Mouse (Mus musculus) CH12.LX (cell line): ENCODE results near the gene Dgkz. TPM values are rescaled to one million over a fixed set of nuclear protein-coding genes. Genes with fewer than 3 reads are reported as not detected.

ENCODE experiments used
- DNase-seq: peaks from one replicate; pipeline ENCODE4 v3.0.0-alpha.2; 2013; ENCODE audit errors: extremely low read depth
- H3K27ac ChIP-seq: 2 replicates; pipeline ENCODE4 v1.5.1; 2012; ENCODE audit warnings: low read depth, mild to moderate bottlenecking, control low read depth, moderate library complexity; ENCODE audit not compliant: insufficient read depth
- H3K27me3 ChIP-seq: replicated peaks from 2 replicates; pipeline ENCODE3; 2012; ENCODE audit warnings: inconsistent platforms
- H3K36me3 ChIP-seq, 2 experiments: replicated peaks in 1 of 2; 2 replicates each; pipeline versions ENCODE3 to v1.6.1; 2012; ENCODE audit warnings: inconsistent platforms in 1 of 2, low read length in 1 of 2, mild to moderate bottlenecking in 1 of 2, mixed read lengths in 1 of 2, moderate library complexity in 1 of 2; ENCODE audit not compliant: control insufficient read depth in 1 of 2, insufficient read depth in 1 of 2
- H3K4me1 ChIP-seq, 2 experiments: 2 replicates each; pipeline ENCODE4 v1.6.1; 2012; ENCODE audit warnings: inconsistent platforms in 1 of 2, moderate library complexity in 1 of 2; ENCODE audit not compliant: insufficient read depth in 2 of 2, control insufficient read depth in 1 of 2
- H3K4me2 ChIP-seq: 2 replicates; pipeline ENCODE4 v1.6.1; 2012; ENCODE audit warnings: low read depth, mild to moderate bottlenecking, control low read depth; ENCODE audit not compliant: poor library complexity, insufficient read depth, severe bottlenecking
- H3K4me3 ChIP-seq, 3 experiments: fragments of 150-350 bp in 1 of 3; sonication (generic) in 1 of 3; replicated peaks in 1 of 3; 2 replicates each; pipeline versions ENCODE3 to v1.5.1; 2011 to 2012; ENCODE audit warnings: low read depth in 2 of 3, low read length in 2 of 3, mild to moderate bottlenecking in 2 of 3, moderate library complexity in 2 of 3, control low read depth in 1 of 3, improper control_type of control experiment in 1 of 3, inconsistent platforms in 1 of 3, mixed read lengths in 1 of 3; ENCODE audit not compliant: poor library complexity in 1 of 3
- H3K79me2 ChIP-seq: replicated peaks from 2 replicates; pipeline ENCODE4 v1.6.1; 2012; ENCODE audit warnings: mild to moderate bottlenecking, moderate library complexity; ENCODE audit not compliant: control insufficient read depth, poor library complexity, insufficient read depth, severe bottlenecking; ENCODE audit errors: extremely low read depth
- H3K9ac ChIP-seq: 2 replicates; pipeline ENCODE4 v1.6.1; 2012; ENCODE audit warnings: low read depth, mild to moderate bottlenecking, control low read depth, moderate library complexity; ENCODE audit not compliant: insufficient read depth
- H3K9me3 ChIP-seq: replicated peaks from 2 replicates; pipeline ENCODE3; 2012; ENCODE audit warnings: low read length, inconsistent platforms, mixed read lengths
- BHLHE40 ChIP-seq: IDR thresholded peaks from 2 replicates; pipeline ENCODE4 v1.6.1; 2011; ENCODE audit warnings: mild to moderate bottlenecking, low read depth, low read length, improper control_type of control experiment
- CHD1 ChIP-seq: IDR thresholded peaks from 2 replicates; pipeline ENCODE4 v1.6.1; 2012; ENCODE audit warnings: low read depth, low read length, improper control_type of control experiment, inconsistent platforms
- CTCF ChIP-seq, 2 experiments: IDR thresholded peaks in 1 of 2; conservative IDR thresholded peaks in 1 of 2; 2 replicates each; pipeline ENCODE4 v1.5.1; 2011 to 2012; ENCODE audit warnings: low read depth in 2 of 2, low read length in 2 of 2, improper control_type of control experiment in 1 of 2, inconsistent platforms in 1 of 2, mild to moderate bottlenecking in 1 of 2, moderate library complexity in 1 of 2
- E2F4 ChIP-seq: IDR thresholded peaks from 2 replicates; pipeline ENCODE4 v1.6.1; 2011; ENCODE audit warnings: low read depth, low read length, improper control_type of control experiment; ENCODE audit not compliant: insufficient replicate concordance
- EP300 ChIP-seq: IDR thresholded peaks from 2 replicates; pipeline ENCODE4 v1.6.1; 2011; ENCODE audit warnings: low read length, improper control_type of control experiment
- ETS1 ChIP-seq: conservative IDR thresholded peaks from 2 replicates; pipeline ENCODE4 v1.6.1; 2012; ENCODE audit warnings: low read depth, mild to moderate bottlenecking, inconsistent platforms, low read length, improper control_type of control experiment, moderate library complexity
- HCFC1 ChIP-seq: IDR thresholded peaks from 2 replicates; pipeline ENCODE4 v1.6.1; 2012; ENCODE audit warnings: low read depth, mild to moderate bottlenecking, inconsistent platforms, low read length, improper control_type of control experiment
- JUND ChIP-seq: conservative IDR thresholded peaks from 2 replicates; pipeline ENCODE4 v1.6.1; 2011; ENCODE audit warnings: low read depth, low read length, improper control_type of control experiment
- MAZ ChIP-seq: IDR thresholded peaks from 2 replicates; pipeline ENCODE4 v1.6.1; 2012; ENCODE audit warnings: low read depth, mild to moderate bottlenecking, inconsistent platforms, low read length, improper control_type of control experiment, moderate library complexity
- MXI1 ChIP-seq: IDR thresholded peaks from 2 replicates; pipeline ENCODE4 v1.6.1; 2011; ENCODE audit warnings: mild to moderate bottlenecking, low read depth, low read length, improper control_type of control experiment
- MYC ChIP-seq: IDR thresholded peaks from 2 replicates; pipeline ENCODE4 v1.6.1; 2011; ENCODE audit warnings: low read depth, mild to moderate bottlenecking, improper control_type of control experiment, low read length
- PAX5 ChIP-seq: IDR thresholded peaks from 2 replicates; pipeline ENCODE4 v1.6.1; 2012; ENCODE audit warnings: low read length, inconsistent platforms, mixed read lengths
- POLR2A ChIP-seq: IDR thresholded peaks from 2 replicates; pipeline ENCODE4 v1.6.1; 2011; ENCODE audit warnings: low read depth, mild to moderate bottlenecking, improper control_type of control experiment, low read length
- POLR2AphosphoS2 ChIP-seq: IDR thresholded peaks from 2 replicates; pipeline ENCODE4 v1.6.1; 2011; ENCODE audit warnings: low read depth, low read length, improper control_type of control experiment
- RAD21 ChIP-seq: IDR thresholded peaks from 2 replicates; pipeline ENCODE4 v1.6.1; 2011; ENCODE audit warnings: low read depth, mild to moderate bottlenecking, low read length, improper control_type of control experiment, moderate library complexity
- RCOR1 ChIP-seq: conservative IDR thresholded peaks from 2 replicates; pipeline ENCODE4 v1.6.1; 2012; ENCODE audit warnings: low read depth, mild to moderate bottlenecking, inconsistent platforms, low read length, improper control_type of control experiment
- TBP ChIP-seq: conservative IDR thresholded peaks from 2 replicates; pipeline ENCODE4 v1.6.1; 2011; ENCODE audit warnings: low read depth, low read length, improper control_type of control experiment
- TCF12 ChIP-seq: IDR thresholded peaks from 2 replicates; pipeline ENCODE4 v1.6.1; 2014; ENCODE audit warnings: low read depth, mild to moderate bottlenecking, inconsistent platforms, low read length, improper control_type of control experiment
- UBTF ChIP-seq: IDR thresholded peaks from 2 replicates; pipeline ENCODE4 v1.6.1; 2012; ENCODE audit warnings: low read depth, mild to moderate bottlenecking, inconsistent platforms, low read length, improper control_type of control experiment, moderate library complexity
- USF1 ChIP-seq: IDR thresholded peaks from 2 replicates; pipeline ENCODE4 v1.6.1; 2014; ENCODE audit warnings: low read depth, mild to moderate bottlenecking, inconsistent platforms, low read length, improper control_type of control experiment
- ZC3H11A ChIP-seq: IDR thresholded peaks from 2 replicates; pipeline ENCODE4 v1.6.1; 2012; ENCODE audit warnings: low read depth, mild to moderate bottlenecking, inconsistent platforms, low read length, improper control_type of control experiment
- ZKSCAN1 ChIP-seq: IDR thresholded peaks from 2 replicates; pipeline ENCODE4 v1.6.1; 2012; ENCODE audit warnings: low read depth, inconsistent platforms, low read length, improper control_type of control experiment, borderline replicate concordance
- ZMIZ1 ChIP-seq: IDR thresholded peaks from 2 replicates; pipeline ENCODE4 v1.6.1; 2012; ENCODE audit warnings: low read depth, mild to moderate bottlenecking, inconsistent platforms, low read length, improper control_type of control experiment
- ZNF384 ChIP-seq: IDR thresholded peaks from 2 replicates; pipeline ENCODE4 v1.6.1; 2012; ENCODE audit warnings: low read depth, low read length, improper control_type of control experiment, inconsistent platforms
- dilution Hi-C: fragments of 300-500 bp; cut with MboI; formaldehyde crosslinking; loops from 2 replicates; pipeline ENCODE4 v1.14.3; 2020; ENCODE audit warnings: low sequenced_read_pairs; ENCODE audit not compliant: extremely low pct_unique_long_range_greater_than_20kb, extremely low pct_ligation_motif_present
- in situ Hi-C: fragments of 300-500 bp; cut with MboI; formaldehyde crosslinking; loops from 3 replicates; pipeline ENCODE4 v1.14.3; 2019; ENCODE audit warnings: low sequenced_read_pairs, low pct_ligation_motif_present, low pct_unique_long_range_greater_than_20kb, mixed read lengths
- polyA plus RNA-seq: library from polyadenylated mRNA; unstranded; fragments of >175 nt; gene quantifications from 2 replicates; pipeline ENCODE4 v1.2.1, GENCODE M21; 2012; ENCODE audit warnings: low read depth; ENCODE audit not compliant: insufficient read length
- total RNA-seq, 2 experiments: library from RNA; depleted of rRNA; stranded (reverse); fragments of 300-350 nt in 1 of 2; fragments of >200 nt in 1 of 2; gene quantifications; 2 replicates each; pipeline ENCODE4 v1.2.3; 2012 to 2014

The Dgkz gene
- total and polyA plus RNA-seq, 3 experiments: 38.6 to 60.2 (median 50.4) TPM

DNA sequence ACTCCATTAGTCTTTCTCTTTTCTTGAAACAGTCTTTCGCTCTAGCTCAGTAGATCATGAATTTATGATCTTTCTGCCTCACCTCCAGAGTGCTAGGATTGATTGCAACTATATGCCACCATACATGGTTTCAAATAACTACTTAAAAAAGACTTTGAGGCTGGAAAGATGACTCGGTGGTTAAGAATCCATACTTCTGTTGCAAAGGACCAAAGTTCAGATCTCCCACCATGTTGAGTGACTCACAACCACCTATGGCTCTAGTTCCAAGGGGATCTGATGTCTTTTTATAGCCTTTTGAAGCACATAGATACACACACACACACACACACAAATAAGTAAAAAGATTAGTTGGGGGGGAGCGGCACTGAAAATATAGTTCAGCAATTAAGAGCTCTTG, 80.3 kb downstream of the Dgkz start:
- in situ Hi-C loops: no loop called here
- Histone ChIP-seq H3K36me3 (peaks cover 10 to 72% of the 10 kb centered on the region in 2 experiments), H3K9ac (no peak overlapping the region), H3K9me3 (no peaks in the 10 kb centered on the region), H3K4me1 (no peaks in the 10 kb centered on the region), H3K27ac (no peak overlapping the region), H3K4me3 (no peak overlapping the region), H3K27me3 (no peaks in the 10 kb centered on the region), H3K4me2 (no peak overlapping the region), H3K79me2 (no peaks in the 10 kb centered on the region)
- dilution Hi-C loops: no loop called here
- no peak for DNase-seq
- TF ChIP-seq JUND (no peak), MXI1 (no peak), ZC3H11A (no peak), UBTF (no peak), PAX5 (no peak), POLR2AphosphoS2 (no peak), USF1 (no peak), MYC (no peak), ZMIZ1 (no peak), E2F4 (no peak), CTCF (conservative IDR thresholded peaks at IDR 0.05 in 1 of 2, IDR thresholded peaks at IDR 0.05 in 1 of 2; ENCODE audit: low read depth in 2 of 2, low read length in 2 of 2) (no peak), ZKSCAN1 (no peak), ZNF384 (no peak)

DNA sequence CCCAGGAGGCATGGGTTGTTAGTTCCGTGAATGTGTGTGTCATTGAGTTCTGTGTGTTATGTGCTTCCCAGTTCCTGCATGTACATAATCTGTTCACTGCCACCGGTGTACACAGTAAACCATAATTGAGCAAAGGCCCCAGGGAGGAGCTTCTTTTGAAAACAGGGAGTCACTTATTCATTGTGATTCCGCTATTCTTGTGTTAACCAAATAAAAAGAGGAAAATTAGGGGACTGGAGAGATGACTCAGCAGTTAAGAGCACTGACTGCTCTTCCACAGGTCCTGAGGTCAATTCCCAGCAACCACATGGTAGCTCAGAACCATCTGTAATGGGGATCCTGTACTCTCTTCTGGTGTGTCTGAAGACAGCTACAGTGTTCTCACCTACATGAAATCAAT, 80.9 kb downstream of the Dgkz start:
- in situ Hi-C loops (no loop called here), dilution Hi-C loops (no loop called here)
- Histone ChIP-seq H3K9me3 (no peaks in the 10 kb centered on the region), H3K79me2 (no peaks in the 10 kb centered on the region), H3K27me3 (no peaks in the 10 kb centered on the region), H3K4me2 (no peak overlapping the region), H3K27ac (no peak overlapping the region), H3K4me1 (no peaks in the 10 kb centered on the region), H3K4me3 (no peak overlapping the region), H3K36me3 (peaks cover 9 to 72% of the 10 kb centered on the region in 2 experiments), H3K9ac (no peak overlapping the region)
- no peak for TF ChIP-seq UBTF
- TF ChIP-seq TBP: no peak
- TF ChIP-seq ETS1: no peak
- no peak for TF ChIP-seq USF1
- no peak for TF ChIP-seq MAZ
- no peak for TF ChIP-seq MYC
- TF ChIP-seq TCF12: no peak
- no peak for TF ChIP-seq RAD21
- no peak for TF ChIP-seq MXI1
- no peak for TF ChIP-seq POLR2A
- no peak for TF ChIP-seq POLR2AphosphoS2
- TF ChIP-seq EP300: no peak
- TF ChIP-seq HCFC1: no peak
- TF ChIP-seq RCOR1: no peak
- TF ChIP-seq BHLHE40: no peak
- no peak for TF ChIP-seq E2F4
- TF ChIP-seq CHD1: no peak
- no peak for DNase-seq
